Mouse (Mus musculus) MEL (cell line): ENCODE data around the gene Timd4. TPM values are rescaled to one million over a fixed set of nuclear protein-coding genes. Genes with fewer than 3 reads are reported as not detected.

Experiments
- DNase-seq: peaks from one replicate; pipeline ENCODE4 v3.0.0; 2011; ENCODE audit warnings: low read depth, low spot score
- H3K27ac ChIP-seq: 2 replicates; pipeline ENCODE4 v1.5.1; 2012; ENCODE audit warnings: low read depth, mild to moderate bottlenecking, control low read depth, low read length, moderate library complexity; ENCODE audit not compliant: control insufficient read depth
- H3K27me3 ChIP-seq, 2 experiments: fragments of 150-350 bp in 1 of 2; sonication (generic) in 1 of 2; 2 replicates each; pipeline ENCODE4 v1.6.1; 2012; ENCODE audit warnings: low read length in 2 of 2, mild to moderate bottlenecking in 2 of 2, improper control_type of control experiment in 1 of 2, moderate library complexity in 1 of 2; ENCODE audit not compliant: insufficient read depth in 2 of 2, control insufficient read depth in 1 of 2
- H3K36me3 ChIP-seq, 2 experiments: 2 replicates each; pipeline ENCODE4 v1.6.1; 2012 to 2014; ENCODE audit warnings: low read length in 2 of 2, improper control_type of control experiment in 1 of 2, inconsistent platforms in 1 of 2, mild to moderate bottlenecking in 1 of 2; ENCODE audit not compliant: insufficient read depth in 2 of 2, control insufficient read depth in 1 of 2
- H3K4me1 ChIP-seq, 2 experiments: fragments of 150-350 bp in 1 of 2; sonication (generic) in 1 of 2; 2 replicates each; pipeline ENCODE4 v1.6.1; 2012; ENCODE audit warnings: low read length in 2 of 2, improper control_type of control experiment in 1 of 2, mild to moderate bottlenecking in 1 of 2; ENCODE audit not compliant: insufficient read depth in 2 of 2, control insufficient read depth in 1 of 2
- H3K4me3 ChIP-seq, 2 experiments: fragments of 150-350 bp in 1 of 2; sonication (generic) in 1 of 2; 2 replicates each; pipeline ENCODE4 v1.5.1; 2012; ENCODE audit warnings: low read depth in 2 of 2, low read length in 2 of 2, mild to moderate bottlenecking in 2 of 2, moderate library complexity in 2 of 2, control low read depth in 1 of 2, improper control_type of control experiment in 1 of 2; ENCODE audit not compliant: control insufficient read depth in 1 of 2, insufficient read depth in 1 of 2
- H3K79me2 ChIP-seq: 2 replicates; pipeline ENCODE4 v1.6.1; 2012; ENCODE audit warnings: mild to moderate bottlenecking, low read length, moderate library complexity; ENCODE audit not compliant: control insufficient read depth, poor library complexity, insufficient read depth
- H3K9ac ChIP-seq: 2 replicates; pipeline ENCODE4 v1.6.1; 2012; ENCODE audit warnings: low read depth, mild to moderate bottlenecking, control low read depth, low read length, moderate library complexity; ENCODE audit not compliant: control insufficient read depth, poor library complexity, severe bottlenecking
- H3K9me3 ChIP-seq: fragments of 150-350 bp; sonication (generic); replicated peaks from 2 replicates; pipeline ENCODE4 v1.6.1; 2012; ENCODE audit warnings: mild to moderate bottlenecking, low read length, improper control_type of control experiment, moderate library complexity; ENCODE audit not compliant: insufficient read depth
- CTCF ChIP-seq, 3 experiments: IDR thresholded peaks in 2 of 3; conservative IDR thresholded peaks in 1 of 3; 2 replicates each; pipeline ENCODE4 v1.5.1; 2011 to 2012; ENCODE audit warnings: low read length in 3 of 3, low read depth in 2 of 3, mild to moderate bottlenecking in 2 of 3, improper control_type of control experiment in 1 of 3, inconsistent platforms in 1 of 3, mixed read lengths in 1 of 3, moderate library complexity in 1 of 3; ENCODE audit not compliant: control insufficient read depth in 1 of 3, insufficient read depth in 1 of 3, poor library complexity in 1 of 3, severe bottlenecking in 1 of 3
- E2F4 ChIP-seq: IDR thresholded peaks from 2 replicates; pipeline ENCODE4 v1.6.1; 2011; ENCODE audit warnings: low read depth, low read length, improper control_type of control experiment, borderline replicate concordance
- ELF1 ChIP-seq: IDR thresholded peaks from 2 replicates; pipeline ENCODE4 v1.6.1; 2014; ENCODE audit warnings: low read depth, mild to moderate bottlenecking, inconsistent platforms, low read length, improper control_type of control experiment, moderate library complexity
- EP300 ChIP-seq, 2 experiments: IDR thresholded peaks; 2 replicates each; pipeline ENCODE4 v1.6.1; 2011; ENCODE audit warnings: improper control_type of control experiment in 2 of 2, low read length in 2 of 2, low read depth in 1 of 2, mild to moderate bottlenecking in 1 of 2
- GABPA ChIP-seq: IDR thresholded peaks from 2 replicates; pipeline ENCODE4 v1.6.1; 2012; ENCODE audit warnings: low read depth, mild to moderate bottlenecking, inconsistent platforms, low read length, improper control_type of control experiment, moderate library complexity
- HCFC1 ChIP-seq: IDR thresholded peaks from 2 replicates; pipeline ENCODE4 v1.6.1; 2012; ENCODE audit warnings: low read depth, mild to moderate bottlenecking, inconsistent platforms, low read length, improper control_type of control experiment, moderate library complexity
- MAX ChIP-seq: IDR thresholded peaks from 2 replicates; pipeline ENCODE4 v1.6.1; 2011; ENCODE audit warnings: low read length, improper control_type of control experiment
- MAZ ChIP-seq: IDR thresholded peaks from 2 replicates; pipeline ENCODE4 v1.6.1; 2012; ENCODE audit warnings: low read depth, mild to moderate bottlenecking, inconsistent platforms, low read length, improper control_type of control experiment
- MYC ChIP-seq: IDR thresholded peaks from 2 replicates; pipeline ENCODE4 v1.6.1; 2011; ENCODE audit warnings: low read depth, mild to moderate bottlenecking, low read length, improper control_type of control experiment, moderate library complexity
- NELFE ChIP-seq: IDR thresholded peaks from 2 replicates; pipeline ENCODE4 v1.6.1; 2011; ENCODE audit warnings: low read depth, low read length, improper control_type of control experiment
- POLR2AphosphoS5 ChIP-seq: IDR thresholded peaks from 2 replicates; pipeline ENCODE4 v1.6.1; 2012; ENCODE audit warnings: low read depth, borderline replicate concordance, mild to moderate bottlenecking, inconsistent platforms, low read length, moderate library complexity, mixed read lengths
- TAL1 ChIP-seq: IDR thresholded peaks from 2 replicates; pipeline ENCODE4 v1.6.1; 2012; ENCODE audit warnings: mild to moderate bottlenecking, inconsistent platforms, low read length, moderate library complexity, mixed read lengths
- TCF12 ChIP-seq: IDR thresholded peaks from 2 replicates; pipeline ENCODE4 v1.6.1; 2014; ENCODE audit warnings: low read depth, mild to moderate bottlenecking, inconsistent platforms, low read length, improper control_type of control experiment, moderate library complexity
- UBTF ChIP-seq: IDR thresholded peaks from 2 replicates; pipeline ENCODE4 v1.6.1; 2012; ENCODE audit warnings: low read depth, mild to moderate bottlenecking, inconsistent platforms, low read length, improper control_type of control experiment, moderate library complexity, borderline replicate concordance; ENCODE audit not compliant: insufficient read depth
- ZC3H11A ChIP-seq: IDR thresholded peaks from 2 replicates; pipeline ENCODE4 v1.6.1; 2012; ENCODE audit warnings: low read depth, mild to moderate bottlenecking, inconsistent platforms, low read length, improper control_type of control experiment
- polyA plus RNA-seq, 2 experiments: library from polyadenylated mRNA; stranded (reverse) in 1 of 2; unstranded in 1 of 2; fragments of >175 nt in 1 of 2; fragments of >200 nt in 1 of 2; gene quantifications; 2 replicates each; pipeline versions ENCODE4 v1.2.1 to v1.2.4; 2012; ENCODE audit warnings: low replicate concordance in 2 of 2, low read depth in 1 of 2; ENCODE audit not compliant: insufficient read length in 2 of 2, insufficient read depth in 1 of 2, missing spikeins in 1 of 2
- total RNA-seq: library from RNA; depleted of rRNA; stranded (reverse); fragments of 300-350 nt; gene quantifications from 2 replicates; pipeline ENCODE4 v1.2.3, GENCODE M21; 2012; rRNA removed

The Timd4 gene
- total and polyA plus RNA-seq, 3 experiments: not detected

DNA sequence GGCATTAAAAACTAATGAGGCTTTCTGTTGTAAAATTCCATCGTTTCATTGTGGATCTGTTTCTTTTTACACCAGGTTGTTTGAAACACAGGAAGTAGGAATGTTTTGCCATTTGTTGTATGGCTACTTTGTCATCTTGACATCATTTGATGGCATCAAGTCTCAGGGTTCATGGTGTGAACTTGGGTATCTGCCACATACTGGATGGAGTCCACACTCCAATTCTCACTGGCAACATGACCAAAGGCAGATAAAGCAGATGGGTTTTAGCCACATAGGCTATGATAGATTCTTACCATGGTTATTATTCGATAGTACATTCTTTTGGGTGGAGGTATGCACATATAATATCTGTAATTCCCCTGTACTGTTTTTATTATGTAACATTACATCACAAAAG is 71.9 kb downstream of the Timd4 start:
- Histone ChIP-seq H3K36me3 (no peaks in the 10 kb centered on the region), H3K4me1 (no peaks in the 10 kb centered on the region), H3K27ac (no peak overlapping the region), H3K27me3 (no peaks in the 10 kb centered on the region), H3K9me3 (no peaks in the 10 kb centered on the region), H3K79me2 (no peaks in the 10 kb centered on the region), H3K9ac (no peak overlapping the region), H3K4me3 (no peak overlapping the region)
- no peak for DNase-seq
- TF ChIP-seq HCFC1 (no peak), CTCF (IDR thresholded peaks at IDR 0.05 in 2 of 3, conservative IDR thresholded peaks at IDR 0.05 in 1 of 3; ENCODE audit: control insufficient read depth in 1 of 3, insufficient read depth in 1 of 3, low read depth in 2 of 3, low read length in 3 of 3, poor library complexity in 1 of 3, severe bottlenecking in 1 of 3) (no peak), UBTF (no peak), ZC3H11A (no peak), POLR2AphosphoS5 (no peak), GABPA (no peak), NELFE (no peak)

DNA sequence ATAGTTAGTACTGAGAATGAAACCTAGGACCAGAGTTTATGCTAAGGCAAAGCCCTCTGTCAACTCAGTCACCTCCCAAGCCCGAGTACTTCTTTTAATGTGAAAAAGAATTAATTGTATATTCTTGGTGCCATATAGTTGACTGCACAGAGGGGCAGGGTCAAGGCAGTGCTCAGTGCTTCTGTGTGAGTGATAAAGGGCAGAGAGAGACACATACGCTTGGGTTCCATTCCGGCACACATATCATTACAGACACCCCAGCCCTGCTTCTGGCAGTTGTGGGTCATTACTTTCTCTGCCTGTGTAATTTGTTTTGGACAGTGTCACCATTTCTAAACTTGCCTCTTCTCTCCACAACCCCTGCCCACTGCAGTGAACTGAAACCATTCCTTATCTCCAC is 78.5 kb downstream of the Timd4 start:
- Histone ChIP-seq H3K4me1 (no peaks in the 10 kb centered on the region), H3K79me2 (no peaks in the 10 kb centered on the region), H3K27ac (no peak overlapping the region), H3K9ac (no peak overlapping the region), H3K4me3 (no peak overlapping the region), H3K9me3 (no peaks in the 10 kb centered on the region), H3K36me3 (no peaks in the 10 kb centered on the region), H3K27me3 (no peaks in the 10 kb centered on the region)
- no peak for DNase-seq
- TF ChIP-seq POLR2AphosphoS5: no peak
- no peak for TF ChIP-seq HCFC1
- TF ChIP-seq CTCF (IDR thresholded peaks at IDR 0.05 in 2 of 3, conservative IDR thresholded peaks at IDR 0.05 in 1 of 3; ENCODE audit: control insufficient read depth in 1 of 3, insufficient read depth in 1 of 3, low read depth in 2 of 3, low read length in 3 of 3, poor library complexity in 1 of 3, severe bottlenecking in 1 of 3): no peak
- no peak for TF ChIP-seq MAZ
- no peak for TF ChIP-seq ELF1
- TF ChIP-seq EP300 (IDR thresholded peaks at IDR 0.05; ENCODE audit: low read depth in 1 of 2, low read length in 2 of 2): no peak
- no peak for TF ChIP-seq MYC
- TF ChIP-seq MAX: no peak
- TF ChIP-seq TAL1: no peak
- no peak for TF ChIP-seq TCF12
- no peak for TF ChIP-seq E2F4

Other genes with a start within 250 kb of the Timd4 start
- not detected in 2 replicates for gene BC053393, start 239.3 kb upstream of the Timd4 start, total RNA-seq
- gene BC053393, start 239.3 kb upstream of the Timd4 start, polyA plus RNA-seq: not detected
- gene Dppa1, start 181.5 kb upstream of the Timd4 start, total RNA-seq: not detected in 2 replicates
- not detected for gene Dppa1, start 181.5 kb upstream of the Timd4 start, polyA plus RNA-seq
- not detected in 2 replicates for gene Timd2, start 103.7 kb upstream of the Timd4 start, total RNA-seq
- gene Timd2, start 103.7 kb upstream of the Timd4 start, polyA plus RNA-seq: not detected
- gene Havcr1, start 75.7 kb upstream of the Timd4 start, total RNA-seq: not detected in 2 replicates
- gene Havcr1, start 75.7 kb upstream of the Timd4 start, polyA plus RNA-seq: not detected